Mouse (Mus musculus): ENCODE results near the gene Stxbp4. TPM values are rescaled to one million over a fixed set of nuclear protein-coding genes. Genes with fewer than 3 reads are reported as not detected.

Stxbp4 gene
- total and polyA plus RNA-seq, 3 experiments, result 4.0 to 4.9 TPM; not detected in 1

DNA sequence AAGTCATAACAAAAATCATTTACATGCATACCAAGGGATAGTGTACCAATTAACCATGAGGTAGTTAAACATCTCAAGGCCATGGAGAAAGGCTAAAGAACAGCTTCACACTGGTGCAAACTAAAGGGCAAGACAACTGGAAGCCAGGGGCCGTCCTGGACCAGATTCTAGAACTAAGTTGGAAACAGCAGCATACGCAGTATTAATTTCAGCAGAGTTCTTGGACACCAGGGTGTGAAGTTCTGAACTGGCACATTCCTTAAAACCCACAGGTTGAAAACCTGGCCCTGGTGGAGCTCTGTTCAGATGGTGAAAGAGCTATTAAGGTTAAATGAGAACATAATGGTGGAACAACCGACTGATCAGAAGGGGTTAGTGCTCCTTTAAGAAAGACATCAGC is 3.2 kb downstream of the Stxbp4 start:
- Histone ChIP-seq H3K4me1 (ENCODE audit: control insufficient read depth in 1 of 2, insufficient read depth in 2 of 2, low read length in 2 of 2) (peaks cover 4 to 8% of the 10 kb centered on the region in 2 experiments), H3K9ac (ENCODE audit: control insufficient read depth, low read depth, low read length, poor library complexity, severe bottlenecking) (no peak overlapping the region), H3K4me3 (ENCODE audit: control insufficient read depth in 1 of 2, insufficient read depth in 1 of 2, low read depth in 2 of 2, low read length in 2 of 2) (no peak overlapping the region), H3K27me3 (ENCODE audit: control insufficient read depth in 1 of 2, insufficient read depth in 2 of 2, low read length in 2 of 2) (no peaks in the 10 kb centered on the region), H3K27ac (ENCODE audit: control insufficient read depth, low read depth, low read length) (no peak overlapping the region), H3K79me2 (ENCODE audit: control insufficient read depth, insufficient read depth, low read length, poor library complexity) (peaks cover 13% of the 10 kb centered on the region), H3K9me3 (replicated peaks; ENCODE audit: insufficient read depth, low read length) (no peaks in the 10 kb centered on the region), H3K36me3 (ENCODE audit: control insufficient read depth in 1 of 2, insufficient read depth in 2 of 2, low read length in 2 of 2) (peaks cover 0 to 10% of the 10 kb centered on the region in 2 experiments; a peak in 2 of 4 replicates)
- DNase-seq (ENCODE audit: low read depth, low spot score), result no peak
- no peak for TF ChIP-seq TAL1 (IDR thresholded peaks at IDR 0.05; ENCODE audit: low read length)
- TF ChIP-seq MYC (IDR thresholded peaks at IDR 0.05; ENCODE audit: low read depth, low read length), result no peak
- TF ChIP-seq UBTF (IDR thresholded peaks at IDR 0.05; ENCODE audit: borderline replicate concordance, insufficient read depth, low read depth, low read length), result no peak
- no peak for TF ChIP-seq E2F4 (IDR thresholded peaks at IDR 0.05; ENCODE audit: borderline replicate concordance, low read depth, low read length)
- TF ChIP-seq USF1 (IDR thresholded peaks at IDR 0.05; ENCODE audit: low read depth, low read length), result no peak
- TF ChIP-seq SMC3 (IDR thresholded peaks at IDR 0.05; ENCODE audit: low read depth, low read length), result no peak
- no peak for TF ChIP-seq POLR2AphosphoS2 (IDR thresholded peaks at IDR 0.05; ENCODE audit: low read length)
- no peak for TF ChIP-seq EP300 (IDR thresholded peaks at IDR 0.05; ENCODE audit: low read depth in 1 of 2, low read length in 2 of 2)
- TF ChIP-seq MYB (IDR thresholded peaks at IDR 0.05; ENCODE audit: low read depth, low read length), result no peak
- no peak for TF ChIP-seq BHLHE40 (IDR thresholded peaks at IDR 0.05; ENCODE audit: borderline replicate concordance, low read depth, low read length)
- no peak for TF ChIP-seq CHD1 (IDR thresholded peaks at IDR 0.05; ENCODE audit: low read depth, low read length)
- no peak for TF ChIP-seq MEF2A (IDR thresholded peaks at IDR 0.05; ENCODE audit: extremely low read depth, insufficient replicate concordance, low read depth, low read length, poor library complexity, severe bottlenecking)
- TF ChIP-seq KAT2A (conservative IDR thresholded peaks at IDR 0.05; ENCODE audit: low read depth, low read length), result no peak
- TF ChIP-seq ZC3H11A (IDR thresholded peaks at IDR 0.05; ENCODE audit: low read depth, low read length), result no peak
- TF ChIP-seq NELFE (IDR thresholded peaks at IDR 0.05; ENCODE audit: low read depth, low read length), result no peak

DNA sequence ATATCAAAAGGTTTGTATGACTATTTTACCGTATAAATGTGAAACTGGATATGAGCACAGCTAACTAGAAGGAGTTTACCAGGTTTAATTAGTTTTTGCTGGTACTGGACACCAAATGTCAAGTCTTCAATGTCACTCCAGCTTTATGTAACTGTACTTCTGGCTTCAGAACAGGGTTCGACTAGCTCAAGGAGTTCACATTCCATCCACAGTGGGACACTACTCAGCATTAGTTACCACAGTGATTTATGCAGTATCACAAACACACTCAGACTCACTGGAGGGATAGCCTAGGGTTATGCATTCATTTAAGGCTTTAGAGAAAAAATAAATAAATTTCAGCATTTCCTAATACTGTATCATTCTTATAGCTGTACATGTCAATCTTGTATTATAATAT is 5.4 kb downstream of the Stxbp4 start:
- Histone ChIP-seq H3K9me3 (replicated peaks; ENCODE audit: insufficient read depth, low read length) (no peaks in the 10 kb centered on the region), H3K4me1 (ENCODE audit: control insufficient read depth in 1 of 2, insufficient read depth in 2 of 2, low read length in 2 of 2) (peaks cover 3 to 4% of the 10 kb centered on the region in 2 experiments; a peak in 3 of 4 replicates), H3K4me3 (ENCODE audit: control insufficient read depth in 1 of 2, insufficient read depth in 1 of 2, low read depth in 2 of 2, low read length in 2 of 2) (no peak overlapping the region), H3K27me3 (ENCODE audit: control insufficient read depth in 1 of 2, insufficient read depth in 2 of 2, low read length in 2 of 2) (no peaks in the 10 kb centered on the region), H3K9ac (ENCODE audit: control insufficient read depth, low read depth, low read length, poor library complexity, severe bottlenecking) (no peak overlapping the region), H3K27ac (ENCODE audit: control insufficient read depth, low read depth, low read length) (no peak overlapping the region), H3K79me2 (ENCODE audit: control insufficient read depth, insufficient read depth, low read length, poor library complexity) (no peaks in the 10 kb centered on the region; the same call in 1 of the 2 replicates), H3K36me3 (ENCODE audit: control insufficient read depth in 1 of 2, insufficient read depth in 2 of 2, low read length in 2 of 2) (peaks cover 0 to 5% of the 10 kb centered on the region in 2 experiments; a peak in 2 of 4 replicates)
- no peak for DNase-seq (ENCODE audit: low read depth, low spot score)
- TF ChIP-seq SMC3 (IDR thresholded peaks at IDR 0.05; ENCODE audit: low read depth, low read length) (no peak), SIN3A (IDR thresholded peaks at IDR 0.05; ENCODE audit: low read length) (no peak), MYB (IDR thresholded peaks at IDR 0.05; ENCODE audit: low read depth, low read length) (no peak), NELFE (IDR thresholded peaks at IDR 0.05; ENCODE audit: low read depth, low read length) (no peak)

All from MEL (cell line).